Mouse (Mus musculus): ENCODE results near the gene Dsp. TPM values are rescaled to one million over a fixed set of nuclear protein-coding genes. Genes with fewer than 3 reads are reported as not detected.
A peak's percentile ranks its signal among the peaks of the same experiment; 100 is the strongest.

Dsp gene
- polyA plus RNA-seq, 1 experiment from 2014 or later = 0.21 TPM

- 82% methylated on average over 6 of the region's 6 CpGs for WGBS
- no peak for ATAC-seq
- no peak overlapping the region for H3K4me2 ChIP-seq
These were observed 50.3 kb downstream of the Dsp start for GRCm38 (mm10) chr13:38201413-38201812.

GRCm38 (mm10) chr13:38204171-38204570 lies 53.1 kb downstream of the Dsp start:
- Histone ChIP-seq H3K4me2 (peak overlapping the region; percentile 69), H3K4me1 (peaks cover 17% of the 10 kb centered on the region), H3K36me3 (ENCODE audit: poor library complexity, severe bottlenecking) (no peaks in the 10 kb centered on the region), H3K9me3 (replicated peaks) (no peaks in the 10 kb centered on the region), H3K27me3 (no peaks in the 10 kb centered on the region), H3K4me3 (peak overlapping the region; percentile 83), H3K9ac (no peak overlapping the region), H3K27ac (no peak overlapping the region)
- ATAC-seq = no peak
- WGBS = 56% methylated on average over 4 of the region's 4 CpGs

More at GRCm38 (mm10) chr13:38201413-38201812, 50.3 kb downstream of the Dsp start:
- no peak overlapping the region for H3K4me3 ChIP-seq
- no peak overlapping the region for H3K9ac ChIP-seq
- H3K4me1 ChIP-seq = peaks cover 12% of the 10 kb centered on the region
- H3K27me3 ChIP-seq = no peaks in the 10 kb centered on the region
- no peak overlapping the region for H3K27ac ChIP-seq
- H3K36me3 ChIP-seq (ENCODE audit: poor library complexity, severe bottlenecking) = no peaks in the 10 kb centered on the region
- H3K9me3 ChIP-seq (replicated peaks) = peaks cover 8% of the 10 kb centered on the region; the same call in 1 of the 2 replicates

DNA sequence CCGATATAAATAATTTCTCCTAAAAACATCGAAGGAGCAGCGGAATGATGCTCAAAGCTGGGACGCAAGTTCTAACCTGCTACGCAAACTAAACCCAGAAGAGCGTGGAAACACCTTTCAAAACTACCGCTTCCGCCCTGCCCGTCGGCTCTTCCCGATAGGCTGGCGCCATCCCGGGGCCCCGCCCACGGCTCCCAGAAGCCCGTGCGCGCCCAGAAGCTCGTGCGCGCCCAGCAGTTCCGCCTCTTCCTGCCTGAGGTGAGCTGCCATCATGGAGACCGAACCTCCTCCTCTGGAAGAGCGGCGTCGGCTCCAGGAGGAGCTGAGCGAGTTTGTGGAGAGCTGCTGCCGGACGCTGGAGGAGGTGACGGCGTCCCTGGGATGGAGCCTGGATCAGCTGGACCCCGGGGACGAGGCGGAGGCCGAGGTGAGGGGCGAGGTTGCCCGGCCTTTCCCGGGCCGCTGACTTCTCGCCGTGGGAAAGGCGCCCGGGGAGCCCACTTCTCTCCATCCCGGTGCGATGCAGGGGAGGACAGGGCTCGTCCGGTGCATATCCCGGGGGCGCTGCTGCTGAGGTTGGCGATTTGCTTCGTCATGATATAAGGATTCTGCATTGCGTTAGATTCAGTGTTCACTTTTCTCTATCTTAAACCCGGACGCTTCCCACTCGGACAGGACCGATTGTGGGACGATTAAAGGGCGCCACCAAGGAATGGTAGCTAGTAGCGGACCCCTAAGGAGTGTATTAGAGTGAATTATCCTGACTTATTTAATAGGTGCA lies 53.8 kb downstream of the Dsp start, which contains the start of gene Snrnp48:
Gene Snrnp48 (plus strand): TSS at position 237 of the 781 bp plus-strand sequence.
- H3K36me3 ChIP-seq (ENCODE audit: poor library complexity, severe bottlenecking) = 0 out of 2 replicates have a peak, but pooled peaks cover 4% of the 10 kb centered on the region

GRCm38 (mm10) chr13:38211122-38211521 lies 60.0 kb downstream of the Dsp start:
- no peaks in the 10 kb centered on the region for H3K27me3 ChIP-seq
- H3K4me2 ChIP-seq = no peak overlapping the region
- 96% methylated on average over 5 of the region's 5 CpGs for WGBS
- no peak for ATAC-seq
- no peak overlapping the region for H3K27ac ChIP-seq
- H3K9ac ChIP-seq = no peak overlapping the region
- H3K36me3 ChIP-seq (ENCODE audit: poor library complexity, severe bottlenecking) = peaks cover 46% of the 10 kb centered on the region
- H3K4me3 ChIP-seq = no peak overlapping the region
- H3K9me3 ChIP-seq (replicated peaks) = no peaks in the 10 kb centered on the region
- peaks cover 8% of the 10 kb centered on the region for H3K4me1 ChIP-seq

More for the DNA sequence above, 53.8 kb downstream of the Dsp start, which contains the start of gene Snrnp48:
- Histone ChIP-seq H3K27me3 (no peaks in the 10 kb centered on the region), H3K4me3 (peak within 1 kb of the TSS; percentile 83), H3K9me3 (replicated peaks) (no peaks in the 10 kb centered on the region), H3K27ac (peak within 1 kb of the TSS; percentile 90), H3K4me2 (peak within 1 kb of the TSS; percentile 69), H3K9ac (peak within 1 kb of the TSS; percentile 83), H3K4me1 (peaks cover 17% of the 10 kb centered on the region)
- ATAC-seq = peak; percentile 100
- under 1% methylated on average over 57 of the region's 59 CpGs for WGBS

- no peaks in the 10 kb centered on the region for H3K27me3 ChIP-seq
- no peak overlapping the region for H3K4me2 ChIP-seq
- H3K4me3 ChIP-seq = no peak overlapping the region
- H3K9ac ChIP-seq = no peak overlapping the region
- WGBS = 90% methylated on average over 3 of the region's 3 CpGs
- no peaks in the 10 kb centered on the region for H3K4me1 ChIP-seq
- H3K27ac ChIP-seq = no peak overlapping the region
- ATAC-seq = no peak
- peaks cover 80% of the 10 kb centered on the region for H3K36me3 ChIP-seq (ENCODE audit: poor library complexity, severe bottlenecking)
- H3K9me3 ChIP-seq (replicated peaks) = no peaks in the 10 kb centered on the region
These were observed 67.6 kb downstream of the Dsp start for GRCm38 (mm10) chr13:38218686-38219085.

DNA sequence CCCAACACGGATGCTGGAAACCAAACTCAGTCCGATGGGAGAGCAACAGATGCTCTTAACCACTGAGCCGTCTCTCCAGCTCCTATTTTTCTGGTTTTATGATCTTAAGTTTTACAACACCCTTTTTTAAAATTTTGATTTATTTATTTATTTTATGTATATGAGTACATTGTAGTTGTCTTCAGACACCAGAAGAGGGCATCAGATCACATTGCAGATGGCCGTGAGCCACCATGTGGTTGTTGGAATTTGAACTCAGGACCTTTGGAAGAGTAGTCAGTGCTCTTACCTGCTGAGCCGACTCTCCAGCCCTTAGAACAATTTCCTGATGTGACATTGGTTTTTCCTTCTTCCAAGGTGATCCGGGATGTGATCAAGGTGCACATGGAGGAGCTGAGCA lies 69.2 kb downstream of the Dsp start:
- no peaks in the 10 kb centered on the region for H3K4me1 ChIP-seq
- no peak overlapping the region for H3K4me2 ChIP-seq
- 93% methylated on average over 6 of the region's 6 CpGs for WGBS

DNA sequence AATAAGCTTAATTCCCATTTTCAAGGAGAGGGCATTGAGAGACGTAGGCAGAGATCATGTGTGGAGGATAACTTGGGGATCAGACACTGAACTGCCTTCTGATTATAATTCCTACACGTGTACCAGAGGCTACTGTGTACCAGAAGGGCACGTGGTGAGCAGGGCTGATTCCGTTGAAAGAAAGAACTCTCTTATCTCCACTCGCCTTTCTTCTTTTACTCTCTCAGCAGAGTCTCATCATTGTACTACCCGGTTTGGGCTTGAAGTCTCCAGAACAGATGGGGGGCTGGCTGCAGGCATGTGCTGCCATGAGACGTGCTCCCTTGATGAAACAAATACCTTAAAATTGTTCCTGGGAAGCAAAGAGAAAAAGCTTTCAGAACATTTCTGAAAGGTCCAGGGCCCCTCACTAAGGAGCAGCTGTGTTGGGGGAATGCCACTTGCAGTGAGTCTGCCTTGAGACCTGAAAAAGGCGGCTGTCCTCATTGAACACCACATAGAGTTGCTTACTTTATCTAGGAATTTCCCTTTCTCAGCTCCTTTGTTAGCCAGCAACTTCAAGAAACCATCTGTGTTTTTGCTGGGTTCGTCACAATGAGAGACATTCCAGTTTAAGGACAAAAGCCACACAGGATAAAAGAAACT lies 79.2 kb downstream of the Dsp start:
- no peaks in the 10 kb centered on the region for H3K4me1 ChIP-seq
- H3K9ac ChIP-seq = no peak overlapping the region
- H3K27ac ChIP-seq = no peak overlapping the region
- peaks cover 34% of the 10 kb centered on the region for H3K36me3 ChIP-seq (ENCODE audit: poor library complexity, severe bottlenecking)
- H3K4me2 ChIP-seq = no peak overlapping the region
- peaks cover 7% of the 10 kb centered on the region; the same call in 1 of the 2 replicates for H3K9me3 ChIP-seq (replicated peaks)
- no peak overlapping the region for H3K4me3 ChIP-seq
- 56% methylated on average over 9 of the region's 9 CpGs for WGBS
- no peaks in the 10 kb centered on the region for H3K27me3 ChIP-seq
- peak; percentile 65; the same call in 1 of the 2 replicates for ATAC-seq

More for the DNA sequence above, 69.2 kb downstream of the Dsp start:
- no peak overlapping the region for H3K9ac ChIP-seq
- H3K27ac ChIP-seq = no peak overlapping the region
- H3K9me3 ChIP-seq (replicated peaks) = no peaks in the 10 kb centered on the region
- H3K36me3 ChIP-seq (ENCODE audit: poor library complexity, severe bottlenecking) = peaks cover 90% of the 10 kb centered on the region
- no peak overlapping the region for H3K4me3 ChIP-seq
- ATAC-seq = no peak
- no peaks in the 10 kb centered on the region for H3K27me3 ChIP-seq

DNA sequence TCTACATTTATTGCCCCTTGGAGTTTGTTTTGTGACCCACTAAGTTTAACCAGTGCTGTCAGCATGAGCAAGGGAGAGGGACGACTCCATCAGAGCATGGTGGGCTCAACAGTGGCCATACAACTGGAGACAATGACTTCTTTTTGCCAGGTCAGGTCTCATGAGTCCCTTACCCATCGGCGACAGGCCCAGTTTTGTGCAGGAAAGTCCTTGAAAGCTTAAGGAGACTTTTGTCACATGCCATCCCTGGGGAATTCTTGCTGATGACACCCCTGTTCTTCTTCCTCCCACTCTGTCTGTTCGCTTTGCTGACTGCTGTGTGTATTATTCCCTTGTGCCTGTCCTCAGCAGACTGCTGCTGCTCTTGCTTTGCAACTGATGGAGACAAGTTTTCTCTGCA lies 81.3 kb downstream of the Dsp start:
- H3K27ac ChIP-seq = no peak overlapping the region
- no peak overlapping the region for H3K4me3 ChIP-seq
- H3K27me3 ChIP-seq = no peaks in the 10 kb centered on the region
- H3K9me3 ChIP-seq (replicated peaks) = peaks cover 7% of the 10 kb centered on the region; the same call in 1 of the 2 replicates
- H3K36me3 ChIP-seq (ENCODE audit: poor library complexity, severe bottlenecking) = peaks cover 25% of the 10 kb centered on the region
- 80% methylated on average over 4 of the region's 4 CpGs for WGBS
- no peaks in the 10 kb centered on the region for H3K4me1 ChIP-seq
- H3K4me2 ChIP-seq = no peak overlapping the region
- no peak overlapping the region for H3K9ac ChIP-seq
- no peak for ATAC-seq

DNA sequence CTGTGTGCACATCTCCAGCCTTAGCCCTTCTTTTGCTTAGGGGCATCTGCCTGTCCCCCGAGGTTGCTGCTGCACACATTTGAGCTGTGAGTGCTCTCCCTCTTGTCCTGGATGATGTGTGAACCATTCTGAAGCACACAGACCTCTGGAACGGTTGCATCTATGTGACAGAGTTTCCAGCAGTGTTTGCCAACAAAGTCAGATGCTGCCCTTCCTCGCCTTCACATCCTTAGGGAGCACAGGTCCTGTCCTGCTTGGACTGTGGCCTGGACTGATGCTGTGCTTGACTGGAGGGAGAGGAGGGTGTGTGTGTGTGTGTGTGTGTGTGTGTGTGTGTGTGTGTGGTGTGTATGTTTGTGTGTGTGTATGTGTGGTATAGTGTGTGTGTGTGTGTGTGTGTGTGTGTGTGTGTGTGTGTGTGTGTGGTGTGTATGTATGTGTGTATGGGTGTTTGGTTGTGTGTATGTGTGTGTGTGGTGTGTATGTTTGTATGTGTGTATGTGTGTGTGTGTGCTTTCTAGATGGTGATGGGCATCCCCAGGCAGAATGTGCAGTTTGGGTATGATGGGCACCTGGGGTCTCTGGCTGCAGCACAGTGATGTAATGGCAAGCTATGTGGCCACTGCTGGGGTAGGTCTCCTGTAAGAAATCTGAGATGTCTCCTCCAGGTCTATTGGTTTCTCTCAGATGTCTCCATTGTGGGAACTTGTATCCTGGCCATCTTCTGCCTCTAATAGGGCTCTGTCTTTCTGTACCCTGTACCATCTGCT lies 81.9 kb downstream of the Dsp start:
- Histone ChIP-seq H3K27me3 (no peaks in the 10 kb centered on the region), H3K4me1 (no peaks in the 10 kb centered on the region), H3K9ac (no peak overlapping the region), H3K9me3 (replicated peaks) (peaks cover 7% of the 10 kb centered on the region; the same call in 1 of the 2 replicates), H3K27ac (no peak overlapping the region), H3K4me2 (no peak overlapping the region), H3K4me3 (no peak overlapping the region), H3K36me3 (ENCODE audit: poor library complexity, severe bottlenecking) (peaks cover 19% of the 10 kb centered on the region)
- 80% methylated on average over 3 of the region's 3 CpGs for WGBS
- ATAC-seq = no peak

- Histone ChIP-seq H3K27ac (no peak overlapping the region), H3K4me2 (no peak overlapping the region), H3K27me3 (no peaks in the 10 kb centered on the region), H3K36me3 (ENCODE audit: poor library complexity, severe bottlenecking) (peaks cover 6% of the 10 kb centered on the region), H3K9ac (no peak overlapping the region), H3K4me3 (no peak overlapping the region), H3K4me1 (no peaks in the 10 kb centered on the region), H3K9me3 (replicated peaks) (peaks cover 7% of the 10 kb centered on the region; the same call in 1 of the 2 replicates)
- WGBS = 78% methylated on average over 5 of the region's 5 CpGs
- no peak for ATAC-seq
These were observed 83.6 kb downstream of the Dsp start for GRCm38 (mm10) chr13:38234651-38235050.

DNA sequence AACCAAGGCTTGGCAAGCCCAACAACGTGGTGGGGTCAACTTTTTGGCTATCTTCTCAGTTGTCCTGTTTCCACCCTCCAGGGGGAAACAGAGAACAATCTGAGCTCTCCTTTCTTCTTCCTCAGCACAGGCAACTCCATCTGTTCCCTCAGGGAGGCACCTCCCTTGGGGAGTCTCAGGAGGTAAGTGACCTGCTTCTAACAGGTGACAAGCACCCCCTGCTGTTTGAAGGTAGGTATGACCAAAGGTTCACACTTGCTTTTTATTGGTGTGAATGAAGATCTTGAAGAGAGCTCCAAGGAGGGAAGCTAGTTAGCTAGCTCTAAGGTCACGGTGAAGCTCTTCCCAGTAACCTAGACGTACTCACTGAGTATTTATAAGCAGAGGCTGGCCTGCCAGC lies 84.3 kb downstream of the Dsp start:
- no peak overlapping the region for H3K4me3 ChIP-seq
- no peak overlapping the region for H3K27ac ChIP-seq
- no peak overlapping the region for H3K4me2 ChIP-seq
- H3K36me3 ChIP-seq (ENCODE audit: poor library complexity, severe bottlenecking) = peaks cover 6% of the 10 kb centered on the region
- no peak for ATAC-seq
- H3K9me3 ChIP-seq (replicated peaks) = peaks cover 7% of the 10 kb centered on the region; the same call in 1 of the 2 replicates
- H3K4me1 ChIP-seq = no peaks in the 10 kb centered on the region
- WGBS = 80% methylated on average over 3 of the region's 3 CpGs
- no peak overlapping the region for H3K9ac ChIP-seq
- H3K27me3 ChIP-seq = no peaks in the 10 kb centered on the region

GRCm38 (mm10) chr13:38248151-38248550 lies 97.1 kb downstream of the Dsp start:
- no peak overlapping the region for H3K4me3 ChIP-seq
- 81% methylated on average over 5 of the region's 5 CpGs for WGBS
- no peak overlapping the region for H3K9ac ChIP-seq
- no peak overlapping the region for H3K4me2 ChIP-seq
- H3K27ac ChIP-seq = no peak overlapping the region
- no peaks in the 10 kb centered on the region for H3K9me3 ChIP-seq (replicated peaks)
- no peaks in the 10 kb centered on the region for H3K36me3 ChIP-seq (ENCODE audit: poor library complexity, severe bottlenecking)
- H3K27me3 ChIP-seq = no peaks in the 10 kb centered on the region
- H3K4me1 ChIP-seq = no peaks in the 10 kb centered on the region
- ATAC-seq = no peak

Measured in forebrain, embryonic 13.5 days (tissue).